Mouse (Mus musculus): Measurements from ENCODE around the gene Pde2a. TPM values are rescaled to one million over a fixed set of nuclear protein-coding genes. Genes with fewer than 3 reads are reported as not detected.
A peak's percentile ranks its signal among the peaks of the same experiment; 100 is the strongest.

Pde2a gene
- total and polyA plus RNA-seq, 2 experiments from 2014 or later, result 33.8 to 53.9 TPM

GRCm38 (mm10) chr7:101516460-101516859, 95.0 kb downstream of the Pde2a start:
- Histone ChIP-seq H3K27me3 (ENCODE audit: insufficient read depth, low read length) (no peaks in the 10 kb centered on the region), H3K4me2 (ENCODE audit: low read depth, low read length, poor library complexity, severe bottlenecking) (no peak overlapping the region), H3K4me1 (ENCODE audit: insufficient read depth, low read length) (no peaks in the 10 kb centered on the region), H3K9me3 (ENCODE audit: low read length) (no peaks in the 10 kb centered on the region), H3K36me3 (ENCODE audit: insufficient read depth, low read length) (no peaks in the 10 kb centered on the region), H3K4me3 (ENCODE audit: low read depth, low read length) (no peak overlapping the region), H3K27ac (ENCODE audit: low read depth, low read length) (no peak overlapping the region), H3K9ac (replicated peaks; ENCODE audit: low read length, poor library complexity, severe bottlenecking) (no peak overlapping the region)
- 0 out of 2 replicates have a peak, but pooled peaks have one; percentile 4 for TF ChIP-seq CTCF (IDR thresholded peaks at IDR 0.05)
- 75% methylated on average over 6 of the region's 6 CpGs for WGBS
- DNase-seq (ENCODE audit: low spot score), result no peak
- no peak for ATAC-seq (ENCODE audit: low FRiP score)

- Histone ChIP-seq H3K4me3 (ENCODE audit: low read depth, low read length) (no peak overlapping the region), H3K27me3 (ENCODE audit: insufficient read depth, low read length) (no peaks in the 10 kb centered on the region), H3K9me3 (ENCODE audit: low read length) (no peaks in the 10 kb centered on the region), H3K4me2 (ENCODE audit: low read depth, low read length, poor library complexity, severe bottlenecking) (no peak overlapping the region), H3K4me1 (ENCODE audit: insufficient read depth, low read length) (no peaks in the 10 kb centered on the region), H3K9ac (replicated peaks; ENCODE audit: low read length, poor library complexity, severe bottlenecking) (no peak overlapping the region), H3K36me3 (ENCODE audit: insufficient read depth, low read length) (no peaks in the 10 kb centered on the region), H3K27ac (ENCODE audit: low read depth, low read length) (no peak overlapping the region)
- TF ChIP-seq CTCF (IDR thresholded peaks at IDR 0.05), result no peak
- DNase-seq (ENCODE audit: low spot score), result no peak
- 65% methylated on average over 1 of the region's 1 CpGs for WGBS
- ATAC-seq (ENCODE audit: low FRiP score), result no peak
These were observed 100.2 kb downstream of the Pde2a start for GRCm38 (mm10) chr7:101521696-101522095.

GRCm38 (mm10) chr7:101523205-101523604, 101.7 kb downstream of the Pde2a start:
- Histone ChIP-seq H3K36me3 (ENCODE audit: insufficient read depth, low read length) (no peaks in the 10 kb centered on the region), H3K4me2 (ENCODE audit: low read depth, low read length, poor library complexity, severe bottlenecking) (no peak overlapping the region), H3K9me3 (ENCODE audit: low read length) (no peaks in the 10 kb centered on the region), H3K27me3 (ENCODE audit: insufficient read depth, low read length) (no peaks in the 10 kb centered on the region), H3K4me3 (ENCODE audit: low read depth, low read length) (no peak overlapping the region), H3K4me1 (ENCODE audit: insufficient read depth, low read length) (no peaks in the 10 kb centered on the region), H3K9ac (replicated peaks; ENCODE audit: low read length, poor library complexity, severe bottlenecking) (no peak overlapping the region), H3K27ac (ENCODE audit: low read depth, low read length) (no peak overlapping the region)
- 47% methylated on average over 2 of the region's 2 CpGs for WGBS
- TF ChIP-seq CTCF (IDR thresholded peaks at IDR 0.05), result no peak
- 0 out of 2 replicates have a peak, but pooled peaks have one; percentile 34 for ATAC-seq (ENCODE audit: low FRiP score)
- DNase-seq (ENCODE audit: low spot score), result peak; percentile 44

- no peak for ATAC-seq (ENCODE audit: low FRiP score)
- H3K4me1 ChIP-seq (ENCODE audit: insufficient read depth, low read length), result no peaks in the 10 kb centered on the region
- no peaks in the 10 kb centered on the region for H3K9me3 ChIP-seq (ENCODE audit: low read length)
- WGBS, result 82% methylated on average over 7 of the region's 7 CpGs
- no peak overlapping the region for H3K9ac ChIP-seq (replicated peaks; ENCODE audit: low read length, poor library complexity, severe bottlenecking)
- no peaks in the 10 kb centered on the region for H3K36me3 ChIP-seq (ENCODE audit: insufficient read depth, low read length)
- TF ChIP-seq CTCF (IDR thresholded peaks at IDR 0.05), result no peak
- no peak for DNase-seq (ENCODE audit: low spot score)
- no peak overlapping the region for H3K4me2 ChIP-seq (ENCODE audit: low read depth, low read length, poor library complexity, severe bottlenecking)
- H3K27ac ChIP-seq (ENCODE audit: low read depth, low read length), result no peak overlapping the region
- no peak overlapping the region for H3K4me3 ChIP-seq (ENCODE audit: low read depth, low read length)
- H3K27me3 ChIP-seq (ENCODE audit: insufficient read depth, low read length), result no peaks in the 10 kb centered on the region
These were observed 105.0 kb downstream of the Pde2a start for GRCm38 (mm10) chr7:101526484-101526883.

- Histone ChIP-seq H3K27me3 (ENCODE audit: insufficient read depth, low read length) (no peaks in the 10 kb centered on the region), H3K27ac (ENCODE audit: low read depth, low read length) (no peak overlapping the region), H3K4me3 (ENCODE audit: low read depth, low read length) (no peak overlapping the region), H3K9me3 (ENCODE audit: low read length) (no peaks in the 10 kb centered on the region), H3K4me2 (ENCODE audit: low read depth, low read length, poor library complexity, severe bottlenecking) (no peak overlapping the region), H3K36me3 (ENCODE audit: insufficient read depth, low read length) (no peaks in the 10 kb centered on the region), H3K4me1 (ENCODE audit: insufficient read depth, low read length) (no peaks in the 10 kb centered on the region), H3K9ac (replicated peaks; ENCODE audit: low read length, poor library complexity, severe bottlenecking) (no peak overlapping the region)
- WGBS, result 27% methylated on average over 5 of the region's 5 CpGs
- DNase-seq (ENCODE audit: low spot score), result no peak
- no peak for ATAC-seq (ENCODE audit: low FRiP score)
- TF ChIP-seq CTCF (IDR thresholded peaks at IDR 0.05), result no peak
These were observed 112.9 kb downstream of the Pde2a start for GRCm38 (mm10) chr7:101534428-101534827.

- no peak overlapping the region for H3K9ac ChIP-seq (replicated peaks; ENCODE audit: low read length, poor library complexity, severe bottlenecking)
- no peak for TF ChIP-seq CTCF (IDR thresholded peaks at IDR 0.05)
- H3K36me3 ChIP-seq (ENCODE audit: insufficient read depth, low read length), result no peaks in the 10 kb centered on the region
- no peaks in the 10 kb centered on the region for H3K9me3 ChIP-seq (ENCODE audit: low read length)
- H3K4me2 ChIP-seq (ENCODE audit: low read depth, low read length, poor library complexity, severe bottlenecking), result no peak overlapping the region
- H3K4me1 ChIP-seq (ENCODE audit: insufficient read depth, low read length), result no peaks in the 10 kb centered on the region
- 60% methylated on average over 10 of the region's 10 CpGs for whole genome bisulfite sequencing
- no peak overlapping the region for H3K27ac ChIP-seq (ENCODE audit: low read depth, low read length)
- ATAC-seq (ENCODE audit: low FRiP score) (no peak), DNase-seq (ENCODE audit: low spot score) (peak; percentile 24)
- H3K27me3 ChIP-seq (ENCODE audit: insufficient read depth, low read length), result no peaks in the 10 kb centered on the region
- H3K4me3 ChIP-seq (ENCODE audit: low read depth, low read length), result no peak overlapping the region
These were observed 113.6 kb downstream of the Pde2a start for GRCm38 (mm10) chr7:101535102-101535501.

All from midbrain, postnatal 0 days (tissue).